Mouse (Mus musculus) brain, embryonic 14.5 days (tissue): ENCODE measurements around the gene Tmcc3.

Experiments used
- CTCF ChIP-seq: fragments of 200-500 bp; IDR thresholded peaks from 2 replicates; pipeline ENCODE4 v1.5.1; 2012; ENCODE audit warnings: inconsistent platforms, mild to moderate bottlenecking, moderate library complexity, borderline replicate concordance; ENCODE audit not compliant: insufficient read depth, insufficient read length; ENCODE audit errors: extremely low read depth
- POLR2A ChIP-seq: fragments of 200-500 bp; IDR thresholded peaks from 2 replicates; pipeline ENCODE4 v1.6.1; 2012; ENCODE audit warnings: mild to moderate bottlenecking, inconsistent platforms, borderline replicate concordance; ENCODE audit not compliant: poor library complexity, insufficient read depth, insufficient read length, severe bottlenecking; ENCODE audit errors: extremely low read depth

GRCm38 (mm10) chr10:94530079-94530478, 218.3 kb downstream of the Tmcc3 start:
- no peak for TF ChIP-seq CTCF
- TF ChIP-seq POLR2A = no peak
